Mouse (Mus musculus): Measurements from ENCODE around the gene H2al1i. TPM values are rescaled to one million over a fixed set of nuclear protein-coding genes. Genes with fewer than 3 reads are reported as not detected.

Gene H2al1i
- total and polyA plus RNA-seq, 3 experiments, result not detected

GRCm38 (mm10) chrX:11360823-11361222, 36.4 kb downstream of the H2al1i start:
- in situ Hi-C loops (cut with MboI; ENCODE audit: low pct_ligation_motif_present, low pct_unique_long_range_greater_than_20kb, low sequenced_read_pairs), result no loop called here
- H3K4me3 ChIP-seq (replicated peaks in 1 of 3; ENCODE audit: low read depth in 2 of 3, low read length in 2 of 3, poor library complexity in 1 of 3), result no peak overlapping the region
- H3K4me1 ChIP-seq (ENCODE audit: control insufficient read depth in 1 of 2, insufficient read depth in 2 of 2), result no peaks in the 10 kb centered on the region
- H3K9ac ChIP-seq (ENCODE audit: insufficient read depth, low read depth), result no peak overlapping the region
- H3K27me3 ChIP-seq (replicated peaks), result no peaks in the 10 kb centered on the region
- no peak overlapping the region for H3K27ac ChIP-seq (ENCODE audit: insufficient read depth, low read depth)
- H3K36me3 ChIP-seq (replicated peaks in 1 of 2; ENCODE audit: control insufficient read depth in 1 of 2, insufficient read depth in 1 of 2, low read length in 1 of 2), result no peaks in the 10 kb centered on the region
- H3K9me3 ChIP-seq (replicated peaks; ENCODE audit: low read length), result no peaks in the 10 kb centered on the region
- no peaks in the 10 kb centered on the region for H3K79me2 ChIP-seq (replicated peaks; ENCODE audit: control insufficient read depth, extremely low read depth, insufficient read depth, poor library complexity, severe bottlenecking)
- dilution Hi-C loops (cut with MboI; ENCODE audit: extremely low pct_ligation_motif_present, extremely low pct_unique_long_range_greater_than_20kb, low sequenced_read_pairs), result no loop called here
- H3K4me2 ChIP-seq (ENCODE audit: insufficient read depth, low read depth, poor library complexity, severe bottlenecking), result no peak overlapping the region
- no peak for DNase-seq (ENCODE audit: extremely low read depth)
- TF ChIP-seq CHD2 (IDR thresholded peaks at IDR 0.05; ENCODE audit: low read length) (no peak), POLR2AphosphoS2 (IDR thresholded peaks at IDR 0.05; ENCODE audit: low read depth, low read length) (no peak), JUND (conservative IDR thresholded peaks at IDR 0.05; ENCODE audit: low read depth, low read length) (no peak), TBP (conservative IDR thresholded peaks at IDR 0.05; ENCODE audit: low read depth, low read length) (no peak), POLR2A (IDR thresholded peaks at IDR 0.05; ENCODE audit: low read depth, low read length) (no peak)

- no peak overlapping the region for H3K27ac ChIP-seq (ENCODE audit: insufficient read depth, low read depth)
- H3K4me1 ChIP-seq (ENCODE audit: control insufficient read depth in 1 of 2, insufficient read depth in 2 of 2), result no peaks in the 10 kb centered on the region
- dilution Hi-C loops (cut with MboI; ENCODE audit: extremely low pct_ligation_motif_present, extremely low pct_unique_long_range_greater_than_20kb, low sequenced_read_pairs), result no loop called here
- no peaks in the 10 kb centered on the region for H3K36me3 ChIP-seq (replicated peaks in 1 of 2; ENCODE audit: control insufficient read depth in 1 of 2, insufficient read depth in 1 of 2, low read length in 1 of 2)
- H3K4me2 ChIP-seq (ENCODE audit: insufficient read depth, low read depth, poor library complexity, severe bottlenecking), result no peak overlapping the region
- TF ChIP-seq TBP (conservative IDR thresholded peaks at IDR 0.05; ENCODE audit: low read depth, low read length) (no peak), IRF4 (IDR thresholded peaks at IDR 0.05; ENCODE audit: low read depth, low read length) (no peak), NRF1 (IDR thresholded peaks at IDR 0.05; ENCODE audit: low read depth, low read length) (no peak), BHLHE40 (IDR thresholded peaks at IDR 0.05; ENCODE audit: low read depth, low read length) (no peak), POLR2AphosphoS2 (IDR thresholded peaks at IDR 0.05; ENCODE audit: low read depth, low read length) (no peak), E2F4 (IDR thresholded peaks at IDR 0.05; ENCODE audit: insufficient replicate concordance, low read depth, low read length) (no peak), ETS1 (conservative IDR thresholded peaks at IDR 0.05; ENCODE audit: low read depth, low read length) (no peak), SMC3 (IDR thresholded peaks at IDR 0.05; ENCODE audit: low read depth, low read length) (no peak), HCFC1 (IDR thresholded peaks at IDR 0.05; ENCODE audit: low read depth, low read length) (no peak), MXI1 (IDR thresholded peaks at IDR 0.05; ENCODE audit: low read depth, low read length) (no peak), USF2 (conservative IDR thresholded peaks at IDR 0.05; ENCODE audit: low read depth, low read length) (no peak), MAX (IDR thresholded peaks at IDR 0.05; ENCODE audit: low read length) (no peak), SIN3A (IDR thresholded peaks at IDR 0.05; ENCODE audit: low read length) (no peak), MEF2A (IDR thresholded peaks at IDR 0.05; ENCODE audit: borderline replicate concordance, low read depth, low read length) (no peak), RAD21 (IDR thresholded peaks at IDR 0.05; ENCODE audit: low read depth, low read length) (no peak), EP300 (IDR thresholded peaks at IDR 0.05; ENCODE audit: low read length) (no peak), UBTF (IDR thresholded peaks at IDR 0.05; ENCODE audit: low read depth, low read length) (no peak), RCOR1 (conservative IDR thresholded peaks at IDR 0.05; ENCODE audit: low read depth, low read length) (no peak), JUND (conservative IDR thresholded peaks at IDR 0.05; ENCODE audit: low read depth, low read length) (no peak)
- no peaks in the 10 kb centered on the region for H3K9me3 ChIP-seq (replicated peaks; ENCODE audit: low read length)
- H3K9ac ChIP-seq (ENCODE audit: insufficient read depth, low read depth), result no peak overlapping the region
- H3K4me3 ChIP-seq (replicated peaks in 1 of 3; ENCODE audit: low read depth in 2 of 3, low read length in 2 of 3, poor library complexity in 1 of 3), result no peak overlapping the region
- in situ Hi-C loops (cut with MboI; ENCODE audit: low pct_ligation_motif_present, low pct_unique_long_range_greater_than_20kb, low sequenced_read_pairs), result no loop called here
- no peak for DNase-seq (ENCODE audit: extremely low read depth)
- H3K27me3 ChIP-seq (replicated peaks), result no peaks in the 10 kb centered on the region
- no peaks in the 10 kb centered on the region for H3K79me2 ChIP-seq (replicated peaks; ENCODE audit: control insufficient read depth, extremely low read depth, insufficient read depth, poor library complexity, severe bottlenecking)
These were observed 36.8 kb downstream of the H2al1i start for GRCm38 (mm10) chrX:11361261-11361660.
